Mouse (Mus musculus) adrenal gland, postnatal 14 days (tissue): ENCODE data around the gene Kif4. TPM values are rescaled to one million over a fixed set of nuclear protein-coding genes. Genes with fewer than 3 reads are reported as not detected.
A peak's percentile ranks its signal among the peaks of the same experiment; 100 is the strongest.

Experiments
- DNase-seq: peaks from one replicate; pipeline ENCODE4 v3.0.0; 2021; ENCODE audit warnings: mixed read lengths
- total RNA-seq: library from RNA; stranded (reverse); gene quantifications from 2 replicates; pipeline ENCODE4 v1.2.3, GENCODE M21; 2021

Kif4 gene
- total RNA-seq, 1 experiment from 2014 or later = 6.1 TPM

GRCm38 (mm10) chrX:100729665-100730188, 104.2 kb downstream of the Kif4 start, which contains the start of gene Gdpd2:
Gene Gdpd2, plus strand, starts transcription at chrX:100729873.
- DNase-seq = peak; percentile 21

- DNase-seq = no peak
Measured at GRCm38 (mm10) chrX:100730266-100730665, 104.7 kb downstream of the Kif4 start.

- DNase-seq = no peak
Measured at GRCm38 (mm10) chrX:100734359-100734758, 108.8 kb downstream of the Kif4 start.

- DNase-seq = peak; percentile 78
Measured at GRCm38 (mm10) chrX:100738918-100739317, 113.4 kb downstream of the Kif4 start.

- no peak for DNase-seq
Measured at GRCm38 (mm10) chrX:100739443-100739842, 113.9 kb downstream of the Kif4 start.

- no peak for DNase-seq
Measured at GRCm38 (mm10) chrX:100740785-100741184, 115.2 kb downstream of the Kif4 start.

GRCm38 (mm10) chrX:100741940-100742339, 116.4 kb downstream of the Kif4 start:
- DNase-seq = peak; percentile 68

- DNase-seq = no peak
Measured at GRCm38 (mm10) chrX:100765855-100766254, 140.3 kb downstream of the Kif4 start.

- DNase-seq = peak; percentile 37
Measured at GRCm38 (mm10) chrX:100767181-100767884, 141.8 kb downstream of the Kif4 start, which contains the start of gene Dlg3. Gene Dlg3, plus strand, starts transcription at chrX:100767722.

- DNase-seq = no peak
Measured at GRCm38 (mm10) chrX:100767885-100768626, 142.5 kb downstream of the Kif4 start.

GRCm38 (mm10) chrX:100769281-100769680, 143.7 kb downstream of the Kif4 start:
- DNase-seq = no peak

GRCm38 (mm10) chrX:100774341-100774811, 148.8 kb downstream of the Kif4 start:
- DNase-seq = peak; percentile 76

- no peak for DNase-seq
Measured at GRCm38 (mm10) chrX:100775405-100775804, 149.9 kb downstream of the Kif4 start.

- peak; percentile 49 for DNase-seq
Measured at GRCm38 (mm10) chrX:100776494-100776893, 151.0 kb downstream of the Kif4 start.

Other genes with a start within 250 kb of the Kif4 start
- not detected in 2 replicates for gene Otud6a, start 196.7 kb upstream of the Kif4 start, total RNA-seq
- 0.48 and 0.75 TPM in 2 replicates for gene Awat2, start 183.0 kb upstream of the Kif4 start, total RNA-seq
- gene Igbp1, start 131.4 kb upstream of the Kif4 start, total RNA-seq = 64.2 and 66.4 TPM in 2 replicates
- not detected in 2 replicates for gene Dgat2l6, start 100.9 kb upstream of the Kif4 start, total RNA-seq
- gene Awat1, start 53.5 kb upstream of the Kif4 start, total RNA-seq = not detected in 2 replicates
- gene P2ry4, start 30.9 kb upstream of the Kif4 start, total RNA-seq = 0.11 and 1.7 TPM in 2 replicates
- not detected in 2 replicates for gene Arr3, start 20.2 kb upstream of the Kif4 start, total RNA-seq
- gene Pdzd11, start 831 bp downstream of the Kif4 start, total RNA-seq = 42.6 and 46.3 TPM in 2 replicates
- 1.2 and 1.6 TPM in 2 replicates for gene Gdpd2, start 104.1 kb downstream of the Kif4 start, total RNA-seq
- 28.2 and 33.5 TPM in 2 replicates for gene Dlg3, start 142.0 kb downstream of the Kif4 start, total RNA-seq